Mouse (Mus musculus): ENCODE data around the gene Atp5s.

Atp5s gene

GRCm38 (mm10) chr12:69760014-69760413 is 35.3 kb downstream of the Atp5s start:
- CTCF ChIA-PET = interaction anchor here in 1 of 4 experiments (0.7 kb wide), 1 partner anchor 1154 kb away, joined by 3 read pairs; no protein-coding TSS in a partner anchor
- POLR2A ChIA-PET = no interaction called here

- POLR2A ChIA-PET = interaction anchor here in 2 of 4 experiments (0.6 to 1.5 kb wide), 2 partner anchors 133 to 274 kb away, joined by 3 read pairs; no protein-coding TSS in a partner anchor
Measured at GRCm38 (mm10) chr12:69760743-69761406, 36.1 kb downstream of the Atp5s start.

GRCm38 (mm10) chr12:69761603-69762002 is 36.9 kb downstream of the Atp5s start:
- ChIA-PET POLR2A (interaction anchor here in 2 of 4 experiments (0.6 to 1.5 kb wide), 2 partner anchors 132 to 273 kb away, joined by 3 read pairs; no protein-coding TSS in a partner anchor), CTCF (interaction anchor here in 2 of 4 experiments (0.8 to 1.1 kb wide), 2 partner anchors 131 to 132 kb away, joined by 3 to 8 read pairs; partner anchors contain the start of genes Atl1 (in 1 of the 2) and Map4k5 (in 1 of the 2))

More at GRCm38 (mm10) chr12:69760743-69761406, 36.1 kb downstream of the Atp5s start:
- CTCF ChIA-PET = no interaction called here

- POLR2A ChIA-PET = no interaction called here
- CTCF ChIA-PET = no interaction called here
Measured at GRCm38 (mm10) chr12:69765543-69765942, 40.8 kb downstream of the Atp5s start.

- POLR2A ChIA-PET = interaction anchor here in 1 of 4 experiments (0.6 kb wide), 1 partner anchor 266 kb away, joined by 4 read pairs; no protein-coding TSS in a partner anchor
- CTCF ChIA-PET = no interaction called here
Measured at GRCm38 (mm10) chr12:69766185-69766904, 41.6 kb downstream of the Atp5s start.

GRCm38 (mm10) chr12:69767476-69768258 is 42.9 kb downstream of the Atp5s start:
- CTCF ChIA-PET = no interaction called here
- POLR2A ChIA-PET = interaction anchor here in 1 of 4 experiments (0.6 kb wide), 3 partner anchors 44 to 1334 kb away, joined by 3 to 4 read pairs (median 4); no protein-coding TSS in a partner anchor

GRCm38 (mm10) chr12:69768841-69769240 is 44.1 kb downstream of the Atp5s start:
- ChIA-PET CTCF (no interaction called here), POLR2A (interaction anchor here in 1 of 4 experiments (0.7 kb wide), 1 partner anchor 11 kb away, joined by 3 read pairs; no protein-coding TSS in a partner anchor)

- ChIA-PET POLR2A (interaction anchor here in 1 of 4 experiments (0.6 to 1.2 kb wide), 2 partner anchors 29 to 50 kb away, joined by 3 to 6 read pairs; no protein-coding TSS in a partner anchor), CTCF (no interaction called here)
Measured at GRCm38 (mm10) chr12:69776607-69777340, 52.0 kb downstream of the Atp5s start.

- CTCF ChIA-PET = no interaction called here
- POLR2A ChIA-PET = interaction anchor here in 1 of 4 experiments (0.6 to 1.2 kb wide), 2 partner anchors 30 to 51 kb away, joined by 3 to 6 read pairs; no protein-coding TSS in a partner anchor
Measured at GRCm38 (mm10) chr12:69777341-69777730, 52.6 kb downstream of the Atp5s start.

GRCm38 (mm10) chr12:69777957-69778356 is 53.2 kb downstream of the Atp5s start:
- CTCF ChIA-PET = no interaction called here
- POLR2A ChIA-PET = no interaction called here

GRCm38 (mm10) chr12:69781480-69781879 is 56.7 kb downstream of the Atp5s start:
- CTCF ChIA-PET = interaction anchor here in 2 of 4 experiments (0.6 to 1.3 kb wide), 2 partner anchors 23 to 24 kb away, joined by 3 read pairs; no protein-coding TSS in a partner anchor
- POLR2A ChIA-PET = interaction anchor here in 1 of 4 experiments (0.6 to 1.2 kb wide), 2 partner anchors 11 to 90 kb away, joined by 3 to 4 read pairs; no protein-coding TSS in a partner anchor

- ChIA-PET CTCF (interaction anchor here in 2 of 4 experiments (0.6 to 1.3 kb wide), 2 partner anchors 8 to 25 kb away, joined by 3 read pairs; no protein-coding TSS in a partner anchor), POLR2A (interaction anchor here in 1 of 4 experiments (0.6 to 1.2 kb wide), 3 partner anchors 10 to 89 kb away, joined by 3 to 4 read pairs (median 4); no protein-coding TSS in a partner anchor)
Measured at GRCm38 (mm10) chr12:69781935-69782650, 57.3 kb downstream of the Atp5s start.

GRCm38 (mm10) chr12:69783247-69784025 is 58.7 kb downstream of the Atp5s start:
- ChIA-PET POLR2A (interaction anchor here in 1 of 4 experiments (1.0 kb wide), 2 partner anchors 11 to 25 kb away, joined by 3 to 4 read pairs; no protein-coding TSS in a partner anchor), CTCF (no interaction called here)

- POLR2A ChIA-PET = interaction anchor here in 2 of 4 experiments (0.6 to 1.0 kb wide), 2 partner anchors 25 to 499 kb away, joined by 3 to 4 read pairs; no protein-coding TSS in a partner anchor
- CTCF ChIA-PET = no interaction called here
Measured at GRCm38 (mm10) chr12:69785471-69785870, 60.7 kb downstream of the Atp5s start.

- ChIA-PET CTCF (no interaction called here), POLR2A (interaction anchor here in 1 of 4 experiments (0.9 to 1.0 kb wide), 2 partner anchors 30 to 64 kb away, joined by 3 read pairs; partner anchors contain the start of genes Atp5s and L2hgdh)
Measured at GRCm38 (mm10) chr12:69788380-69788779, 63.6 kb downstream of the Atp5s start.

GRCm38 (mm10) chr12:69789766-69790529 is 65.2 kb downstream of the Atp5s start:
- ChIA-PET POLR2A (interaction anchor here in 2 of 4 experiments (0.6 to 1.7 kb wide), 4 partner anchors 9 to 103 kb away, joined by 3 to 5 read pairs (median 4); partner anchors contain the start of gene Map4k5 (in 1 of the 2)), CTCF (interaction anchor here in 1 of 4 experiments (1.6 kb wide), 1 partner anchor 32 kb away, joined by 5 read pairs; no protein-coding TSS in a partner anchor)

Data from embryonic stem cell, embryonic (primary cell).